Mouse (Mus musculus): Measurements from ENCODE around the gene Padi3.

- TF ChIP-seq POLR2A (IDR thresholded peaks at IDR 0.05; ENCODE audit: borderline replicate concordance, extremely low read depth, insufficient read depth, insufficient read length, poor library complexity, severe bottlenecking) (no peak), CTCF (IDR thresholded peaks at IDR 0.05; ENCODE audit: borderline replicate concordance, extremely low read depth, insufficient read depth, insufficient read length) (no peak)
Observed at GRCm38 (mm10) chr4:140827237-140827636, 16.8 kb upstream of the Padi3 start.

Data from brain, embryonic 14.5 days (tissue).